In genomic region chr10:96646867-96647462, GRCm38 (mm10) we compare ENCODE assay signal across 8 mouse cellular contexts. TPM values are rescaled to one million over a fixed set of nuclear protein-coding genes. Genes with fewer than 3 reads are reported as not detected.
DNase-seq lines count a peak whose midpoint lies in the region; ATAC-seq lines count a peak whose summit lies in the region.

No protein-coding gene starts in this region.

- no peak overlapping the region for H3K4me3 ChIP-seq in heart, embryonic 13.5 days
- H3K4me3 ChIP-seq in embryonic facial prominence, embryonic 11.5 days (ENCODE audit: low read depth, low read length), result no peak overlapping the region
- H3K4me3 ChIP-seq in hindbrain, embryonic 13.5 days, result peak overlapping the region; percentile 8; the same call in 1 of the 2 replicates
- no peak overlapping the region for H3K4me3 ChIP-seq in midbrain, embryonic 12.5 days

- 49% methylated on average over 5 of the region's 5 CpGs for WGBS in heart, embryonic 13.5 days
- 34% methylated on average over 5 of the region's 5 CpGs for WGBS in embryonic facial prominence, embryonic 11.5 days
- WGBS in hindbrain, embryonic 13.5 days, result 31% methylated on average over 5 of the region's 5 CpGs
- WGBS in midbrain, embryonic 12.5 days, result 43% methylated on average over 5 of the region's 5 CpGs

- H3K9ac ChIP-seq in heart, embryonic 13.5 days, result 0 out of 2 replicates have a peak overlapping the region, but pooled peaks have one; percentile 44
- no peak overlapping the region for H3K9ac ChIP-seq in embryonic facial prominence, embryonic 11.5 days (replicated peaks; ENCODE audit: low read length)
- H3K9ac ChIP-seq in hindbrain, embryonic 13.5 days, result 0 out of 2 replicates have a peak overlapping the region, but pooled peaks have one; percentile 35
- peak overlapping the region; percentile 37 for H3K9ac ChIP-seq in midbrain, embryonic 12.5 days (replicated peaks)

- H3K36me3 ChIP-seq in heart, embryonic 13.5 days, result no peaks in the 10 kb centered on the region
- no peaks in the 10 kb centered on the region for H3K36me3 ChIP-seq in embryonic facial prominence, embryonic 11.5 days (replicated peaks; ENCODE audit: control insufficient read depth, insufficient read depth, low read depth, low read length)
- no peaks in the 10 kb centered on the region for H3K36me3 ChIP-seq in hindbrain, embryonic 13.5 days
- H3K36me3 ChIP-seq in midbrain, embryonic 12.5 days, result no peaks in the 10 kb centered on the region

- ATAC-seq in heart, embryonic 13.5 days (ENCODE audit: extremely low read depth, insufficient number of reproducible peaks, low FRiP score, low TSS enrichment), result no peak
- ATAC-seq in embryonic facial prominence, embryonic 11.5 days (replicated peaks; ENCODE audit: insufficient number of reproducible peaks, low FRiP score, low TSS enrichment, low read depth), result peak; percentile 70
- peak; percentile 77 for ATAC-seq in hindbrain, embryonic 13.5 days (ENCODE audit: low FRiP score)
- peak; percentile 84 for ATAC-seq in midbrain, embryonic 12.5 days (ENCODE audit: low FRiP score, low read depth)

- no peaks in the 10 kb centered on the region for H3K27me3 ChIP-seq in heart, embryonic 13.5 days (replicated peaks)
- no peaks in the 10 kb centered on the region for H3K27me3 ChIP-seq in embryonic facial prominence, embryonic 11.5 days (ENCODE audit: control insufficient read depth, insufficient read depth, low read length)
- no peaks in the 10 kb centered on the region for H3K27me3 ChIP-seq in hindbrain, embryonic 13.5 days
- no peaks in the 10 kb centered on the region for H3K27me3 ChIP-seq in midbrain, embryonic 12.5 days

- H3K9me3 ChIP-seq in heart, embryonic 13.5 days, result no peaks in the 10 kb centered on the region
- no peaks in the 10 kb centered on the region for H3K9me3 ChIP-seq in embryonic facial prominence, embryonic 11.5 days (replicated peaks; ENCODE audit: control insufficient read depth, low read length)
- no peaks in the 10 kb centered on the region for H3K9me3 ChIP-seq in hindbrain, embryonic 13.5 days
- no peaks in the 10 kb centered on the region for H3K9me3 ChIP-seq in midbrain, embryonic 12.5 days

- peaks cover 43% of the 10 kb centered on the region for H3K4me1 ChIP-seq in heart, embryonic 13.5 days
- no peaks in the 10 kb centered on the region for H3K4me1 ChIP-seq in embryonic facial prominence, embryonic 11.5 days (ENCODE audit: control insufficient read depth, insufficient read depth, low read length)
- peaks cover 23% of the 10 kb centered on the region for H3K4me1 ChIP-seq in hindbrain, embryonic 13.5 days (replicated peaks)
- H3K4me1 ChIP-seq in midbrain, embryonic 12.5 days, result peaks cover 25% of the 10 kb centered on the region

- no peak for DNase-seq in heart, adult 8-10 months (ENCODE audit: low spot score)
- no peak for DNase-seq in embryonic facial prominence, embryonic 11.5 days (ENCODE audit: low spot score)
- DNase-seq in left cerebral cortex, adult 9 months (ENCODE audit: low spot score in 2 of 2), result no peak
- no peak for DNase-seq in thymus, postnatal 4 days
- no peak for DNase-seq in testis, postnatal 10 days (ENCODE audit: low spot score)

- peak overlapping the region; percentile 54; the same call in 1 of the 2 replicates for H3K27ac ChIP-seq in heart, embryonic 13.5 days (replicated peaks)
- H3K27ac ChIP-seq in embryonic facial prominence, embryonic 11.5 days (replicated peaks; ENCODE audit: low read depth, low read length), result no peak overlapping the region
- H3K27ac ChIP-seq in hindbrain, embryonic 13.5 days, result peak overlapping the region; percentile 85
- H3K27ac ChIP-seq in midbrain, embryonic 12.5 days (replicated peaks), result peak overlapping the region; percentile 87

- H3K4me2 ChIP-seq in heart, embryonic 13.5 days, result peak overlapping the region; percentile 30
- no peak overlapping the region for H3K4me2 ChIP-seq in embryonic facial prominence, embryonic 11.5 days (ENCODE audit: low read depth, low read length)
- H3K4me2 ChIP-seq in hindbrain, embryonic 13.5 days, result peak overlapping the region; percentile 38
- H3K4me2 ChIP-seq in midbrain, embryonic 12.5 days (replicated peaks), result peak overlapping the region; percentile 34

RNA-seq across cellular contexts. Expression of gene Btg1, which starts 30.2 kb away (rescaled TPM):
- polyA plus RNA-seq in heart, embryonic 13.5 days (2015; fragmentation: Nextera tagmentation; extraction: Ambion mirVana), result 46.0 and 50.7 TPM in 2 replicates
- 10 to 100 TPM; 28.5 to 34.7 (median 33.2) TPM for total RNA-seq in heart, adult 8-10 months (2022)
- 48.4 and 48.9 TPM in 2 replicates for polyA plus RNA-seq in embryonic facial prominence, embryonic 11.5 days (2014; fragmentation: Nextera tagmentation; extraction: Ambion mirVana)
- 51.8 and 52.7 TPM in 2 replicates for polyA plus RNA-seq in hindbrain, embryonic 13.5 days (2015; fragmentation: Nextera tagmentation; extraction: Ambion mirVana)
- 55.8 and 63.5 TPM in 2 replicates for polyA plus RNA-seq in midbrain, embryonic 12.5 days (2016; fragmentation: Nextera tagmentation; extraction: Ambion mirVana)
